Mouse (Mus musculus) stomach, postnatal 0 days (tissue): ENCODE data around the gene Sh2b2. TPM values are rescaled to one million over a fixed set of nuclear protein-coding genes. Genes with fewer than 3 reads are reported as not detected.

Source experiments
- ATAC-seq: fragments of 200-750 bp; cut with Nextera tagmentation; 2 replicates; pipeline ENCODE4 v1.8.0; 2017; ENCODE audit not compliant: low FRiP score, low TSS enrichment
- DNase-seq: peaks from one replicate; pipeline ENCODE4 v3.0.0-alpha.2; 2016; ENCODE audit warnings: low spot score
- H3K27ac ChIP-seq: fragments of 300-500 bp; sonication (generic); replicated peaks from 2 replicates; pipeline ENCODE4 v1.5.1; 2014; ENCODE audit warnings: mild to moderate bottlenecking, control low read depth
- H3K27me3 ChIP-seq: fragments of 300-500 bp; sonication (generic); 2 replicates; pipeline ENCODE4 v1.6.1; 2014; ENCODE audit warnings: low read length; ENCODE audit not compliant: control insufficient read depth, insufficient read depth
- H3K36me3 ChIP-seq: fragments of 300-500 bp; sonication (generic); 2 replicates; pipeline ENCODE4 v1.6.1; 2014; ENCODE audit warnings: low read length, mixed read lengths; ENCODE audit not compliant: control insufficient read depth, insufficient read depth
- H3K4me1 ChIP-seq: fragments of 300-500 bp; sonication (generic); replicated peaks from 2 replicates; pipeline ENCODE4 v1.6.1; 2014; ENCODE audit warnings: antibody characterized with exemption; ENCODE audit not compliant: control insufficient read depth, insufficient read depth
- H3K4me2 ChIP-seq: fragments of 300-500 bp; sonication (generic); replicated peaks from 2 replicates; pipeline ENCODE4 v1.6.1; 2014; ENCODE audit warnings: low read depth, mild to moderate bottlenecking, control low read depth, moderate library complexity
- H3K4me3 ChIP-seq: fragments of 300-500 bp; sonication (generic); 2 replicates; pipeline ENCODE4 v1.5.1; 2014; ENCODE audit warnings: low read depth, low read length, control low read depth
- H3K9ac ChIP-seq: fragments of 300-500 bp; sonication (generic); 2 replicates; pipeline ENCODE4 v1.6.1; 2014; ENCODE audit warnings: mild to moderate bottlenecking, low read length, control low read depth, mixed read lengths
- H3K9me3 ChIP-seq: fragments of 300-500 bp; sonication (generic); 2 replicates; pipeline ENCODE4 v1.6.1; 2016; ENCODE audit warnings: low read length; ENCODE audit not compliant: control insufficient read depth
- CTCF ChIP-seq: IDR thresholded peaks from 2 replicates; pipeline ENCODE4 v1.5.1; 2016; ENCODE audit warnings: antibody characterized with exemption, low read depth, mild to moderate bottlenecking, moderate library complexity
- EP300 ChIP-seq: optimal IDR thresholded peaks from 2 replicates; pipeline ENCODE3; 2016; ENCODE audit warnings: antibody characterized with exemption
- WGBS: fragments of 180-500 bp; shearing (Covaris S2); extraction: QIAGEN DNeasy Blood & Tissue Kit; methylation state at CpG from one replicate; pipeline ENCODE4 v1.1.7; 2014; 5-methylcytosine and 5-hydroxymethylcytosine counted together
- polyA plus RNA-seq: library from polyadenylated mRNA; unstranded; fragments of >200 nt; fragmentation: Nextera tagmentation; extraction: Ambion mirVana; gene quantifications from 2 replicates; pipeline ENCODE4 v1.2.1, GENCODE M21; 2015

Gene Sh2b2
- polyA plus RNA-seq, 1 experiment from 2014 or later, result 0.92 TPM

GRCm38 (mm10) chr5:136263342-136263741 lies 17.0 kb upstream of the Sh2b2 start:
- Histone ChIP-seq H3K4me3 (no peak overlapping the region), H3K27me3 (no peaks in the 10 kb centered on the region), H3K36me3 (no peaks in the 10 kb centered on the region), H3K9me3 (no peaks in the 10 kb centered on the region), H3K27ac (no peak overlapping the region), H3K4me2 (no peak overlapping the region), H3K9ac (no peak overlapping the region), H3K4me1 (no peaks in the 10 kb centered on the region)
- ATAC-seq, result no peak
- 83% methylated on average over 4 of the region's 4 CpGs for WGBS
- no peak for DNase-seq
- no peak for TF ChIP-seq CTCF
- TF ChIP-seq EP300, result no peak

GRCm38 (mm10) chr5:136258919-136259318 lies 12.6 kb upstream of the Sh2b2 start:
- H3K4me3 ChIP-seq, result no peak overlapping the region
- no peaks in the 10 kb centered on the region for H3K9me3 ChIP-seq
- no peaks in the 10 kb centered on the region for H3K4me1 ChIP-seq
- no peak overlapping the region for H3K9ac ChIP-seq
- WGBS, result 22% methylated on average over 6 of the region's 6 CpGs
- H3K27ac ChIP-seq, result no peak overlapping the region
- H3K4me2 ChIP-seq, result no peak overlapping the region
- no peaks in the 10 kb centered on the region for H3K27me3 ChIP-seq
- DNase-seq (peak; percentile 77), ATAC-seq (peak; percentile 46)
- TF ChIP-seq EP300, result no peak
- TF ChIP-seq CTCF, result peak; percentile 95
- no peaks in the 10 kb centered on the region; the same call in none of the 2 replicates for H3K36me3 ChIP-seq

GRCm38 (mm10) chr5:136252899-136253298 lies 6.5 kb upstream of the Sh2b2 start:
- TF ChIP-seq CTCF, result peak; percentile 94
- TF ChIP-seq EP300, result no peak
- no peak overlapping the region for H3K4me2 ChIP-seq
- no peak overlapping the region for H3K9ac ChIP-seq
- no peak overlapping the region for H3K27ac ChIP-seq
- H3K4me1 ChIP-seq, result no peaks in the 10 kb centered on the region
- no peaks in the 10 kb centered on the region for H3K9me3 ChIP-seq
- no peaks in the 10 kb centered on the region for H3K27me3 ChIP-seq
- no peak overlapping the region for H3K4me3 ChIP-seq
- DNase-seq (peak; percentile 81), ATAC-seq (peak; percentile 57)
- H3K36me3 ChIP-seq, result no peaks in the 10 kb centered on the region; the same call in none of the 2 replicates
- WGBS, result 21% methylated on average over 17 of the region's 17 CpGs

GRCm38 (mm10) chr5:136251004-136251403 lies 4.6 kb upstream of the Sh2b2 start:
- ATAC-seq (no peak), DNase-seq (peak; percentile 34)
- Histone ChIP-seq H3K36me3 (no peaks in the 10 kb centered on the region; the same call in 1 of the 2 replicates), H3K27me3 (no peaks in the 10 kb centered on the region), H3K4me3 (no peak overlapping the region), H3K9me3 (no peaks in the 10 kb centered on the region), H3K9ac (no peak overlapping the region), H3K27ac (no peak overlapping the region), H3K4me1 (no peaks in the 10 kb centered on the region), H3K4me2 (no peak overlapping the region)
- peak; percentile 67 for TF ChIP-seq CTCF
- TF ChIP-seq EP300, result no peak
- WGBS, result 53% methylated on average over 7 of the region's 7 CpGs

GRCm38 (mm10) chr5:136248441-136248840 lies 2.1 kb upstream of the Sh2b2 start:
- Histone ChIP-seq H3K9me3 (no peaks in the 10 kb centered on the region), H3K4me3 (no peak overlapping the region), H3K27ac (no peak overlapping the region), H3K4me1 (0 out of 2 replicates have a peak, but pooled peaks cover 5% of the 10 kb centered on the region), H3K9ac (no peak overlapping the region), H3K4me2 (no peak overlapping the region), H3K36me3 (no peaks in the 10 kb centered on the region), H3K27me3 (no peaks in the 10 kb centered on the region)
- 57% methylated on average over 6 of the region's 6 CpGs for WGBS
- ATAC-seq, result no peak
- no peak for DNase-seq
- TF ChIP-seq CTCF (no peak), EP300 (no peak)

GRCm38 (mm10) chr5:136245541-136246451 lies 560 bp downstream of the Sh2b2 start:
- 0 out of 2 replicates have a peak overlapping the region, but pooled peaks have one; percentile 67 for H3K27ac ChIP-seq
- no peaks in the 10 kb centered on the region for H3K9me3 ChIP-seq
- TF ChIP-seq CTCF, result no peak
- TF ChIP-seq EP300, result no peak
- H3K36me3 ChIP-seq, result no peaks in the 10 kb centered on the region
- 26% methylated on average over 15 of the region's 15 CpGs for WGBS
- ATAC-seq (no peak; the same call in 1 of the 2 replicates), DNase-seq (no peak)
- H3K4me1 ChIP-seq, result 0 out of 2 replicates have a peak, but pooled peaks cover 5% of the 10 kb centered on the region
- H3K27me3 ChIP-seq, result no peaks in the 10 kb centered on the region
- H3K4me2 ChIP-seq, result peak overlapping the region; percentile 95
- H3K9ac ChIP-seq, result peak overlapping the region; percentile 53; the same call in 1 of the 2 replicates
- H3K4me3 ChIP-seq, result peak overlapping the region; percentile 65
